Mouse (Mus musculus) brain, embryonic 14.5 days (tissue): Measurements from ENCODE around the gene Hist1h3i.

Source experiments
- CTCF ChIP-seq: fragments of 200-500 bp; IDR thresholded peaks from 2 replicates; pipeline ENCODE4 v1.5.1; 2012; ENCODE audit warnings: inconsistent platforms, mild to moderate bottlenecking, moderate library complexity, borderline replicate concordance; ENCODE audit not compliant: insufficient read depth, insufficient read length; ENCODE audit errors: extremely low read depth
- POLR2A ChIP-seq: fragments of 200-500 bp; IDR thresholded peaks from 2 replicates; pipeline ENCODE4 v1.6.1; 2012; ENCODE audit warnings: mild to moderate bottlenecking, inconsistent platforms, borderline replicate concordance; ENCODE audit not compliant: poor library complexity, insufficient read depth, insufficient read length, severe bottlenecking; ENCODE audit errors: extremely low read depth

GRCm38 (mm10) chr13:21753051-21753523 is 30.1 kb downstream of the Hist1h3i start:
- TF ChIP-seq POLR2A (no peak), CTCF (no peak)
